Mouse (Mus musculus) E14TG2a.4 (cell line): ENCODE results near the gene Slc24a3.

Experiments
- CTCF ChIP-seq: conservative IDR thresholded peaks from 2 replicates; pipeline ENCODE4 v1.5.1; 2014; ENCODE audit warnings: low read length
- NANOG ChIP-seq: IDR thresholded peaks from 2 replicates; pipeline ENCODE4 v1.6.1; 2014; ENCODE audit warnings: borderline replicate concordance, low read length, mixed read lengths

GRCm38 (mm10) chr2:145268971-145269370, 101.4 kb downstream of the Slc24a3 start:
- TF ChIP-seq CTCF (no peak), NANOG (no peak)
